Mouse (Mus musculus): ENCODE measurements around the gene Dnase2a.

DNA sequence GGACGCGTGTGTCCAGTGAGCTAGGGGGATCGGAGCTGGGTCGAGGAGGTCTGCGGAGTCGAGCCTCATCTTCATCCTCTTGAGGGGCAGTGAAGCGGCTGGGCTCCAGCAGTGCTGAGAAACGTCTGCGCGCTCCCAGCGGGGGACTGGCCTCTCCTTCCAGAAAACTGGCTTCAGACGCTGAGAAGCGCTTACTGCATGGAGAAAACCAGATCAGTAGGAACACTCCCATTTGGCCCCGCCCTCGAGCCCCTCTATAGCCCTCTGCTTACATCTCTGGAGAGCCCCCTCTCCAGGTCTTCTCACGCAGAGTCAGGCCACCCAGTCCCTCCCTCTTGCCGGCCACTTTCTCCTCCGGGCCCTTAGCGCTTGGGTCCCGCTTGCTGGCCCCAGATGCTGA lies 9.4 kb downstream of the Dnase2a start:
- TF ChIP-seq CTCF (IDR thresholded peaks at IDR 0.05 in 2 of 3, conservative IDR thresholded peaks at IDR 0.05 in 1 of 3; ENCODE audit: control insufficient read depth in 1 of 3, insufficient read depth in 1 of 3, low read depth in 2 of 3, low read length in 3 of 3, poor library complexity in 1 of 3, severe bottlenecking in 1 of 3) (no peak), POLR2A (IDR thresholded peaks at IDR 0.05; ENCODE audit: control insufficient read depth in 1 of 2, insufficient read depth in 1 of 2, low read depth in 1 of 2, low read length in 2 of 2, poor library complexity in 1 of 2) (no peak)
